ENCODE assay signal across 28 mouse cellular contexts in genomic region chr1:84850471-84850870, GRCm38 (mm10). TPM values are rescaled to one million over a fixed set of nuclear protein-coding genes. Genes with fewer than 3 reads are reported as not detected.
DNase-seq lines count a peak whose midpoint lies in the region; ATAC-seq and TF ChIP-seq lines count a peak whose summit lies in the region.
"Had no signal": no experiment of that assay in that cellular context is flagged by ENCODE, and none has a peak within 500 bp of the region (broad histone marks: within the 10 kb centered on the region; RNA-seq: fewer than 3 reads in every experiment).

No protein-coding gene starts in this region.

- H3K36me3 ChIP-seq in heart, embryonic 10.5 days: no peaks in the 10 kb centered on the region
- no peaks in the 10 kb centered on the region for H3K36me3 ChIP-seq in liver, embryonic 16.5 days (ENCODE audit: control insufficient read depth, insufficient read depth)
- H3K36me3 ChIP-seq in liver, embryonic 11.5 days (ENCODE audit: control insufficient read depth, insufficient read depth, low read length): no peaks in the 10 kb centered on the region
- peaks cover 2% of the 10 kb centered on the region; the same call in 1 of the 2 replicates for H3K36me3 ChIP-seq in ES-E14 (ENCODE audit: control insufficient read depth, insufficient read depth, low read length, poor library complexity, severe bottlenecking)
- H3K36me3 ChIP-seq: embryonic facial prominence, embryonic 12.5 days; heart, embryonic 15.5 days had no signal

- H3K4me3 ChIP-seq in heart, embryonic 10.5 days: no peak overlapping the region
- H3K4me3 ChIP-seq in liver, embryonic 16.5 days (ENCODE audit: low read depth, low read length): no peak overlapping the region
- no peak overlapping the region for H3K4me3 ChIP-seq in liver, embryonic 11.5 days (ENCODE audit: low read depth, low read length)
- 0 out of 4 replicates have a peak overlapping the region, but pooled peaks of 1 of the 2 experiments have one; percentile 12 for H3K4me3 ChIP-seq in ES-E14 (ENCODE audit: insufficient read depth in 1 of 2, low read depth in 1 of 2, low read length in 2 of 2, poor library complexity in 1 of 2, severe bottlenecking in 1 of 2)
- H3K4me3 ChIP-seq: embryonic facial prominence, embryonic 12.5 days; embryonic facial prominence, embryonic 15.5 days; heart, embryonic 12.5 days; heart, embryonic 15.5 days had no signal

- in situ Hi-C loops in ES-E14 (cut with MboI; ENCODE audit: low sequenced_read_pairs in 2 of 2, unreplicated experiment in 2 of 2): no loop called here

- no peak for ATAC-seq in liver, embryonic 16.5 days (ENCODE audit: low read depth)
- ATAC-seq in liver, embryonic 11.5 days (replicated peaks; ENCODE audit: low FRiP score): no peak
- ATAC-seq in activated CD4-positive, CD25-positive, alpha-beta regulatory T cell, adult 4 months: no peak
- ATAC-seq: forebrain, embryonic 14.5 days; forebrain, postnatal 0 days; hindbrain, postnatal 0 days; inflammation-experienced regulatory T-cells, adult 6 months; intestine, embryonic 16.5 days had no signal

- peak; percentile 65 for DNase-seq in heart, adult 11 months
- no peak for DNase-seq in heart, embryonic 10.5 days (ENCODE audit: low spot score)
- no peak for DNase-seq in liver, embryonic 11.5 days (ENCODE audit: low spot score)
- DNase-seq in ES-E14 (ENCODE audit: low read depth, low spot score): no peak
- no peak for DNase-seq in cerebellum, postnatal 4 days (ENCODE audit: low spot score in 2 of 2)
- DNase-seq: adrenal gland, postnatal 10 days; adrenal gland, postnatal 36 days; B cell, adult 2 months; cerebellum, adult 18-20 months; cerebellum, adult 9-10 months; cerebellum, postnatal 14 days; forebrain, postnatal 0 days; gastrocnemius, postnatal 10 days; gastrocnemius, postnatal 36 days; heart, postnatal 10 days; heart, postnatal 36 days had no signal

- 87% methylated on average over 7 of the region's 7 CpGs for WGBS in heart, embryonic 10.5 days
- 80% methylated on average over 7 of the region's 7 CpGs for WGBS in liver, embryonic 16.5 days (ENCODE audit: insufficient replicate concordance)
- WGBS in liver, embryonic 11.5 days: 83% methylated on average over 7 of the region's 7 CpGs

- H3K27ac ChIP-seq in heart, embryonic 10.5 days: no peak overlapping the region
- peak overlapping the region; percentile 64; the same call in 1 of the 2 replicates for H3K27ac ChIP-seq in liver, embryonic 16.5 days (ENCODE audit: low read length)
- no peak overlapping the region for H3K27ac ChIP-seq in liver, embryonic 11.5 days (ENCODE audit: low read depth, low read length)
- H3K27ac ChIP-seq in ES-E14 (ENCODE audit: insufficient read depth, low read depth, low read length, poor library complexity, severe bottlenecking): peak overlapping the region; percentile 74; the same call in 1 of the 2 replicates
- H3K27ac ChIP-seq: embryonic facial prominence, embryonic 12.5 days; embryonic facial prominence, embryonic 15.5 days; heart, embryonic 15.5 days; hindbrain, embryonic 14.5 days; hindbrain, postnatal 0 days had no signal

- no peaks in the 10 kb centered on the region for H3K9me3 ChIP-seq in heart, embryonic 10.5 days
- no peaks in the 10 kb centered on the region for H3K9me3 ChIP-seq in liver, embryonic 16.5 days (replicated peaks; ENCODE audit: control insufficient read depth, low read length)
- no peaks in the 10 kb centered on the region for H3K9me3 ChIP-seq in liver, embryonic 11.5 days (ENCODE audit: control insufficient read depth, low read length)
- H3K9me3 ChIP-seq in ES-E14 (ENCODE audit: control insufficient read depth, insufficient read depth, low read depth, low read length): no peaks in the 10 kb centered on the region
- H3K9me3 ChIP-seq: embryonic facial prominence, embryonic 12.5 days; embryonic facial prominence, embryonic 15.5 days; heart, embryonic 12.5 days; heart, embryonic 15.5 days had no signal

- H3K9ac ChIP-seq in liver, embryonic 16.5 days (ENCODE audit: low read depth, low read length): no peak overlapping the region
- H3K9ac ChIP-seq in liver, embryonic 11.5 days (ENCODE audit: low read depth, low read length): no peak overlapping the region
- H3K9ac ChIP-seq in ES-E14 (ENCODE audit: insufficient read depth, low read depth, low read length, poor library complexity, severe bottlenecking): no peak overlapping the region
- H3K9ac ChIP-seq: embryonic facial prominence, embryonic 12.5 days; embryonic facial prominence, embryonic 15.5 days; forebrain, postnatal 0 days; heart, embryonic 12.5 days; heart, embryonic 15.5 days; hindbrain, embryonic 14.5 days had no signal

- H3K4me2 ChIP-seq in liver, embryonic 16.5 days (ENCODE audit: low read depth, low read length): no peak overlapping the region
- H3K4me2 ChIP-seq in liver, embryonic 11.5 days: no peak overlapping the region
- H3K4me2 ChIP-seq: embryonic facial prominence, embryonic 12.5 days; embryonic facial prominence, embryonic 15.5 days; heart, embryonic 12.5 days; heart, embryonic 15.5 days; hindbrain, embryonic 14.5 days had no signal

- no peaks in the 10 kb centered on the region for H3K27me3 ChIP-seq in heart, embryonic 10.5 days (ENCODE audit: insufficient read depth, poor library complexity, severe bottlenecking)
- H3K27me3 ChIP-seq in liver, embryonic 16.5 days (ENCODE audit: control insufficient read depth, insufficient read depth, low read depth, low read length): no peaks in the 10 kb centered on the region
- H3K27me3 ChIP-seq in liver, embryonic 11.5 days (replicated peaks; ENCODE audit: control insufficient read depth, insufficient read depth, low read length): no peaks in the 10 kb centered on the region
- H3K27me3 ChIP-seq: CH12.LX; embryonic facial prominence, embryonic 12.5 days; embryonic facial prominence, embryonic 15.5 days; heart, embryonic 12.5 days; heart, embryonic 15.5 days had no signal

- peaks cover 12% of the 10 kb centered on the region for H3K4me1 ChIP-seq in heart, embryonic 10.5 days
- peaks cover 18% of the 10 kb centered on the region for H3K4me1 ChIP-seq in liver, embryonic 16.5 days (ENCODE audit: control insufficient read depth, low read depth, low read length)
- H3K4me1 ChIP-seq in liver, embryonic 11.5 days (replicated peaks; ENCODE audit: control insufficient read depth, insufficient read depth, low read length): peaks cover 18% of the 10 kb centered on the region
- H3K4me1 ChIP-seq in ES-E14 (ENCODE audit: control insufficient read depth in 2 of 2, insufficient read depth in 2 of 2, low read length in 2 of 2, poor library complexity in 1 of 2): peaks cover 21 to 23% of the 10 kb centered on the region in 2 experiments
- H3K4me1 ChIP-seq: embryonic facial prominence, embryonic 12.5 days; embryonic facial prominence, embryonic 15.5 days; heart, embryonic 15.5 days had no signal

TF ChIP-seq in ES-E14, 5 proteins besides CTCF, POLR2A, EP300 and RAD21:
- TF ChIP-seq ZC3H11A (IDR thresholded peaks at IDR 0.05; ENCODE audit: borderline replicate concordance, low read depth, low read length): no peak
- TF ChIP-seq MAFK (IDR thresholded peaks at IDR 0.05; ENCODE audit: insufficient read depth, low read depth, low read length): no peak
- TF ChIP-seq CHD2 (IDR thresholded peaks at IDR 0.05; ENCODE audit: low read depth, low read length): no peak
- TF ChIP-seq ZNF384 (IDR thresholded peaks at IDR 0.05; ENCODE audit: low read depth, low read length): no peak
- TF ChIP-seq HCFC1 (IDR thresholded peaks at IDR 0.05; ENCODE audit: borderline replicate concordance, insufficient read depth, low read length): no peak

RNA-seq across cellular contexts. Expression of gene Trip12, which starts 10.2 kb away (rescaled TPM):
- 68.5 and 78.0 TPM in 2 replicates for polyA plus RNA-seq in heart, embryonic 10.5 days (2016; fragmentation: Nextera tagmentation; extraction: Ambion mirVana)
- 31.6 and 32.0 TPM in 2 replicates for polyA plus RNA-seq in liver, embryonic 16.5 days (2015; fragmentation: Nextera tagmentation; extraction: Ambion mirVana)
- polyA plus RNA-seq in liver, embryonic 11.5 days (2014; fragmentation: Nextera tagmentation; extraction: Ambion mirVana): 75.9 and 78.1 TPM in 2 replicates
- 368 and 425 TPM in 2 replicates for total RNA-seq in ES-E14 (2012; rRNA removed)
- 100 to 1,000 TPM; 129 to 152 TPM for polyA plus RNA-seq in activated CD4-positive, CD25-positive, alpha-beta regulatory T cell, adult 4 months (2017; shearing (Covaris generic))

RNA-seq across cellular contexts. Expression of gene Fbxo36, which starts 10.8 kb away (rescaled TPM):
- polyA plus RNA-seq in heart, embryonic 10.5 days (2016; fragmentation: Nextera tagmentation; extraction: Ambion mirVana): 7.0 and 8.6 TPM in 2 replicates
- polyA plus RNA-seq in liver, embryonic 16.5 days (2015; fragmentation: Nextera tagmentation; extraction: Ambion mirVana): 4.4 and 6.6 TPM in 2 replicates
- polyA plus RNA-seq in liver, embryonic 11.5 days (2014; fragmentation: Nextera tagmentation; extraction: Ambion mirVana): 10.2 and 10.4 TPM in 2 replicates
- 3.1 and 4.3 TPM in 2 replicates for total RNA-seq in ES-E14 (2012; rRNA removed)
- 1 to 10 TPM; 2.7 to 3.3 TPM for polyA plus RNA-seq in activated CD4-positive, CD25-positive, alpha-beta regulatory T cell, adult 4 months (2017; shearing (Covaris generic))

Comparison
In these comparisons a context has a peak if more than half of its experiments do, and no peak if none do; other contexts are left out.
1. H3K27ac ChIP-seq: peak in liver, embryonic 16.5 days (single experiment) and ES-E14 (single experiment); none in heart, embryonic 10.5 days (single experiment) and liver, embryonic 11.5 days (single experiment).